Mouse (Mus musculus) urinary bladder, postnatal 36 days (tissue): ENCODE results near the gene Rbm20.

Experiments used
- DNase-seq, 2 experiments: peaks; one replicate each; pipeline ENCODE4 v3.0.0; 2022; ENCODE audit warnings: low spot score in 2 of 2, mixed read lengths in 1 of 2

The Rbm20 gene

DNA sequence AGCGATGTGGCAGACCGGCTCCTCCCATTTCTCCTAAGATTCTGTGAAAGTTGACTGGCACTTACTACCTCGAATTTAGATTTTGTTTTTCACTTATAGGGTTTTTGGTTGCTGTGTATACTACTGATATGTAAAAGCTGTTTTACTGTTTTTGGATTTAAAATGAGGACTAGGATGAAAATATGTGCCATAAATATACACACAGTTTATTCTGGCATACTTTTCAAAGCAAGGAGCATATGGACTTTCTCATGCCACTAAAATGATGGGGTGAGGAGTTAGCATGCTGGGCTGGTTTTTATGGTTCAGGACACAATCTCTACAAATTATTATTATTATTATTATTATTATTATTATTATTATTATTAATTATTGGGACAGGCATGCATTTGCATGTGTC is 133.5 kb downstream of the Rbm20 start:
- no peak for DNase-seq

DNA sequence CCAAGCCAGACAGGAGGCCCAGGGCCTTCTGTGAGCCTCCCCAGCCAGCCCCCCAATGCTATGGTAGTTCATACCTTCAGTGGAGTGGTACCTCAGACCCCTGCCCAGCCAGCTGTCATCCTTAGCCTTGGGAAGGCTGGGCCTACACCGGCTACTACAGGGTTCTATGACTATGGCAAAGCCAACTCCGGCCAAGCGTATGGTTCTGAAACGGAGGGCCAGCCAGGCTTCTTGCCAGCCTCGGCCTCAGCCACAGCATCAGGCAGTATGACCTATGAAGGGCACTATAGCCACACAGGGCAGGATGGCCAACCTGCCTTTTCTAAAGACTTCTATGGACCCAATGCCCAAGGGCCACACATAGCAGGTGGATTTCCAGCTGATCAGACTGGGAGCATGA is 136.5 kb downstream of the Rbm20 start:
- DNase-seq, result no peak

DNA sequence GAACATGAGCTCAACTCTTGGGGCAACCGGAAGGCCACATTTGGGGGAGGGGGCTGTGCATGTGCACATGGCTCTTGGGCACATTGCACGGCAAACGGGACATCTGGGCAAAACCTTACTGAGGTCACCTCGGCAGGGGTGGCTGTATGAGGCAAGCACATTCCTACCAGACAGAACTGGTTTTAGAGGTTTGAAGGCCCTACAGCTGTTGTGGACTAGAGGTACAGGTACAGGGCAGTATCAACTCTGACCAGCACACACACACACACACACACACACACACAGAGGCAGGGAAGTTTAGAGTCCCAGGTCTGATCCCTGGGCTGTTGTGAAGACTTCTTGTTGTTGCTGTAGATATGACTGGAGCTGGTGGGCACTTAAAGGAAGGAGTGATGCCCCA is 138.6 kb downstream of the Rbm20 start:
- no peak for DNase-seq

DNA sequence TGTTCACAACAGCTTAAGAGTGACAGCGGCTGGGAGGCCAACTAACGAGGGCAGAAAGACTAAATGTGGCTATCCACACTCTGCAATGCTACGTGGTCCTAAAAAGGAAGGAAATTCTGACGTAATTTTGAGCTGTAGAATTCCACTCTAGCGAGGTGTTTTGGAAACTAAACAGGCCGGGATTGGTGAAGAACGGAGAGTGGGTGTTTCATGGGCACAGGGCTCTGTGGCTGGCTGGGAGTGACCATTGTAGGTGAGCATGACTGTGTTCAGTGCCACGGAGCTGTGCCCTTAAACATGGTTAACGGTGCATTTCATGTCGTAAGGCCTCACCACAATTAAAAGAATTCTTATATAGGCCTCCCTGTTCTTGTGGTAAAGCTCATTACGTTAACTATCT is 139.1 kb downstream of the Rbm20 start:
- DNase-seq, result no peak

DNA sequence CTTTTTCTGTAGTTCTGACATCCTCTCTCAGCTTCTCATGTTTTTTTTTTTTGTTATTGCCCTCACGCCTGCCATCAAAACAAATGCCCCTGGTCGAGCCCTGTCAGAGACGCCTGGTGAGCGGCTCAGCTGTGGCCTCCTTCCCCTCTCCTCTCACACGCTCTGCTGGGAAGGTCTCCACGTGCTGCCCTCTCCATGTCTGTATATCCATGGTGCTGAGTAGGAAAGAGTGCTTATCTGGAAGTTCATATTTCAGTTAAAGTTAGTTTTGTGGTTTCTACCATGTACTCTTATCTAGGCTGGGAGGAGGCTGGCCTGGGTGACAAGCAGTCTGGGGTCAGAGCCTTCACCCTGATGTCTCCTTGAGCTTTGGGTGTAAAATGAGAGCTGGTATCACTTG is 142.2 kb downstream of the Rbm20 start:
- no peak for DNase-seq

DNA sequence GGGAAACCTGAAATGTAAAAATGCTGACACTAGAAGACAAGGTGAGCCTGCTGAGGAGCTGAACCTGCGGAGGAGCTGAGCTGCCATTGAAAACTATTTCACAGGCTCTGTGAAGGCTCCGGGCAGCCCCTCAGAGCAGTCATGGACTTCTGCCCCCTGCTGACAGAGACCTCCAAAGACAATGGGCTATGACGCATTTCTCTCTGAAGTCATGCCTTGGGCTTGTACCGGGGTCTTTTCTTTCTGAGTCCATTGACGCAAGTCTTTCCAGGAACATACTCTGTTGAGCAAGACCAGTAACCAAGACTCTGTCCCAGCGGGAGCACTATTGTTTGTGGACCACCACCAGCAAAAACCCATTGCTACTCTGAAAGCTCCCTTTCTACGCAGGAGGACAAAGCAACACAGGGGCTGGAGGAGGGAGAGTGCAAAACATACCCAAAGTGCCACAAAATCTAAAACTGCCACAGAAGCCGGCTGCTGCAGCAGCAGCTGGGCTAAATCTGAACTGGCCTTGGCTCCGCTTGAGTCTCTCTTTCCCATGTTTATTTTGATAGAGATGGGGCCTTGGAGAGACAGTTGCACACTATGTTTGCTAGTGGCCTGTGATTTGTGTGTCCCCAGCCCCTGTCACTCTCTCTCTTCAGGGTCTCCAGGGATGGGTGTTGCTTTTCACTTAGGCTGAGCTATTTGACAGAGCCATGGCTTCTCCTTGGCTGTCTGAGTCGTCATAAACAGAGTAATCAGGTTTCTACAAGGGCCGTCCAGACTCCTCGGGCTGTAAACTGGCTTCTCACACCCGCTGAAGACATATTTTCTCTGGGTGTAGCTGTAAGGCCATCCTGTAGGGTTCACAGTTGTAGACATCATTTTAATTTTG is 144.4 kb downstream of the Rbm20 start:
- DNase-seq, result no peak

DNA sequence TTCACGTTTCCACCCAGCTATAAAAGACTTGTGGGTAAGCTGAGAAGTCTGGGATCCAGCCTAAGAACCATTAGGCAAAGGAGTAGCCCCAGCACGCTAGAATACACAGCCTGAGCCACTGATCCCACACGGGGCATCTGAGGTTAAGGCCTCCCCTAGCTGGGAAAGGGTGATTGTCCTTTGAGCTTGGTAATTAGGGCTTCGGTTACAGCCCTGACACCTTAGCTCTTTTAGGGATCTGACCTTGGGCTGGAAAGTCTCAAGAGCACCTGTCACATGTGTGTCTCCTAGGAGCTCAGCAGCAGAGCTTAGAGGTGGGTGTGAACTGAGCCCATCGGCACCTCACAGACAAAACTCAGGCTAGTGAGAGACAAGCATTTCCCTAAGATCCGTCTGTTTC is 146.7 kb downstream of the Rbm20 start:
- DNase-seq, result no peak

DNA sequence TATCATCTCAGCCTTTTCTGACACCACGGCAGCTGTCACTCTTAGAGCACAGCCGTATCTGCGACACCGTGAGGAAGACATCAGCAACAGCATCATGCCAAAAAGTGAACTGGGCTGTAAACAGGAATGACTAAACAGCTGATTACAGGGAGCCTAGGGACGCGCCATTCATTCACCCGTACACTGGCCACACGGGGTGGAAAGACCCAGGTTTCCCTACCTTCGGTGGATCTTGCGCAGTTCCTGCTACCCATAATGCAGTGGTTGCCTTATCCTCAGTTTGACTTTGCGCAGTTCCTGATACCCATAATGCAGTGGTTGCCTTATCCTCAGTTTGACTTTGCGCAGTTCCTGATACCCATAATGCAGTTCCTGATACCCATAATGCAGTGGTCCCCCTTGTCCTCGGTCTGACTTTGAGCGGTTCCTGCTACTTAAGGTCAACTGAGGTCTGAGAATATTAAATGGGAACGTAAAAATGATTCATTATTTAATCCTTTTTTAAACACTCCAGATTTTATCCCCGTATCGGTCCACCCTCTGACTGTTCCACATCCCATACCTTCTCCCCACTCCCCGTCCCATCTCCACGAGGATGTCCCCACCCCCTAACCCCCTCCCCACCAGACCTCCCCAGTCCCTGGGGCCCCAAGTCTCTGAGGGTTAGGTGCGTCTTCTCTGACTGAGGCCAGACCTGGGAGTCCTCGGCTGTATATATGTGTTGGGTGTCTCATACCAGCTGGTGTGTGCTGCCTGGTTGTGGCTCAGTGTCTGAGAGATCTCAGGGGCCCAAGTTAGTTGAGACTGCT is 148.0 kb downstream of the Rbm20 start:
- no peak for DNase-seq

DNA sequence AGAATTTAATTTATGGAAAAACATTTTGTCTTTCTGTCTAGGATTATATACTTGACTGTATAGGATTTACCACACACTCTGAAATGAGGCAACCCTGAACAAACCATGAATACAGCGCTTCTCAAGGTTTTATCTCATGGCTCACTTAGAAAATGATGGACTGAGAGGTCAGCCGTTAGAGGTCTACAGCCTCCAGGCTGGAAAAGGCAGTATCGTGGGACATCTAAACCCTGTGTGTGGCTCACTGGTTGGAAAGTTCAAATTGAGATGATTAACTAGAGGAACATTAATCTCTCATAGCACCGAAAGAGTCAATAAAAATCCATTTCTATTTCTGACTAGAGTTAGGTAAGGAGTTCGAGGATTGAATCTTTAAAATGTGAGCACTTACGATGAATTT is 152.9 kb downstream of the Rbm20 start:
- DNase-seq, result no peak

DNA sequence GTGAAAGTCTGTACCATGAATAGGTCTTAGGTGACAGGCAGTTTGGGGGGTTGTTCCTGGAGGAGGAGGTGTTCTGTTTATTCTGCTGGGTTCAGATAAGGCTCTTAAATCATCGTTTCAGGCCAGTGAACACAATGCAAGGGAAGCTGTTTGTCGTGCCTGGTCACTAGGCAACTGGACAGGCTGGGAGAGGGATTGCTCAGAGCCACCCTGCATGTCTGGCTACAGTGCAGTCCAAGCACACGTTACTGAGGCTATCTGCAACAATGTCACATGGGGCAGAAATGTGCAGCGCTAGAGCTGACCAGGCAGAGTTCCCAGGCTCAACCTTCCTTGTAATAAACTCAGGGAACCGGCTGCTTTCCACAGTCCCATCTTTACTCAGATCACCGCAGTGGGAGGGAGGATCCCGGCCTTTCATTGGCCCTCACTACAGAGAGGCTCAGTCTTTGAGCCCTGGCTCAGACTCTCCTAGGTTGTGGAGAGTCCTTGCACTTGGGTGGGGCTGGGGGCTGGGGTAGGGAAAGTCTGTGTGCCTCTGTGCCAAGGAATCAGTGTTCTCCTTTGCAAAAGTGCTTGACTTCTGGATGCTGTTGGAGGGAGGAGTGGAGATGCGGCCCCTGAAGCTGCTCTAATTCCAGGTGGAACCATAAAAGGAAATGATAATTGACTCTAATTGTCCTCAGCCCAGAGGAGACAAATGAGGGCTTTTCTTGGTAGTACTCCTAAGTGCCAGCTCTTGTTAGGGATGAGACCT is 153.5 kb downstream of the Rbm20 start:
- DNase-seq, result peak in 1 of 2 experiments; percentile 77

DNA sequence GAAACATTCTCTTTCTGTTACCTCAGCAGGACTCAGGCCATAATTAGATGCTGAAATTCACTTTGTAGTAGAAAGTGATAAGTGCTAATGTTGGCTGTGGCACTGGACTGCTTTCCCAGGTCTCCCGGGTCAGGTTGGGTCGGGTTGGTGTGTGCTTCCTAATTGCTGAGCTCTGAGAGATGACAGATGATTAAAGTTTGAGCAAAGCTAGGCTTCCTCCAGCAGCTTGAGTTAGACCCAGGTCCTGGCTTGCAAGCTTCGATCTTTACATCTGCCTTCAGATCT is 154.0 kb downstream of the Rbm20 start:
- DNase-seq, result no peak

DNA sequence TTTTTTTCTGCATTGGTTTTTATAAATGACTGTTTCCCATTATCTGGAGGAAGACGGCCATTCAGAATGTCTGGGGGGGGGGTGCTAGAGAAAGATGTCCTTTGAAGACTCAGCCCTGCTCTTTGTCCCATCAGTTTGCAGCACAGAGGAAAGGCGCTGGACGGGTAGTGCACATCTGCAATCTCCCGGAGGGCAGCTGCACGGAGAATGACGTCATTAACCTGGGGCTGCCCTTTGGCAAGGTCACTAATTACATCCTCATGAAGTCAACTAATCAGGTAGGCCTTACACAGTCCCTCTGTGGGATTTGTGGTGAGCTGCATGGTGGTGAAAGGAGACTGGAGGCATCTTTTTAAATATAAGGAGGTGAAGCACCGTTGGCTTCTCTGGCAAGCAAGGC is 155.4 kb downstream of the Rbm20 start:
- DNase-seq, result no peak

DNA sequence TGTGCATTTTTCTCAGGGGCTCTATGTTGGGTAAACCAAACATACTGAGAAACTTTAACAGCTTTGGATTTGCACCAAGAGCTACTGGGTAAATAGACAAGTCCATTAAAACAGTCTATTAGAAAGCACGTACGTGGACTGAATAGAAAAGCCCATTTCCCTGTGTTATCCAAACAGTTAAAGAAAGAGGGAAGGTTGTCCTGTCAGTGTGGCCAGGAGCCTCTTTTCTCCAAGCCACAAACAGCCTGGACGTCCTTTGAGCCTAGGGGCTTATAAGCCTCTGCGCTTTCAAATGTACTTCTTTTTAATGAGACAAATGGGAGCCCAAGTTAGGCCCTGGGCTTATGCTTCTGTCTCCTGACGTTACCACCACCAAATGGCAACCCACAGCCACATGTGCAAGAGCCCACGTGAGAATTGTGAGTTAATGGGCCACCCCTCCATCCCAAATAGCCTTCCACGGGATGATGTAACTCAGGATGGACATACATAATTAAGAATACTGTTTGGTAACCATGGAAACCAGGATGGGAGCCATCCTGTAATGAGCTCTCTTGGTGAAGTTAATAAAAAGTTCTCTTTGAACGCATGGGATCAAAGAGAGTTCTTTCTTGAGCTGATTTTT is 156.8 kb downstream of the Rbm20 start:
- DNase-seq, result no peak

DNA sequence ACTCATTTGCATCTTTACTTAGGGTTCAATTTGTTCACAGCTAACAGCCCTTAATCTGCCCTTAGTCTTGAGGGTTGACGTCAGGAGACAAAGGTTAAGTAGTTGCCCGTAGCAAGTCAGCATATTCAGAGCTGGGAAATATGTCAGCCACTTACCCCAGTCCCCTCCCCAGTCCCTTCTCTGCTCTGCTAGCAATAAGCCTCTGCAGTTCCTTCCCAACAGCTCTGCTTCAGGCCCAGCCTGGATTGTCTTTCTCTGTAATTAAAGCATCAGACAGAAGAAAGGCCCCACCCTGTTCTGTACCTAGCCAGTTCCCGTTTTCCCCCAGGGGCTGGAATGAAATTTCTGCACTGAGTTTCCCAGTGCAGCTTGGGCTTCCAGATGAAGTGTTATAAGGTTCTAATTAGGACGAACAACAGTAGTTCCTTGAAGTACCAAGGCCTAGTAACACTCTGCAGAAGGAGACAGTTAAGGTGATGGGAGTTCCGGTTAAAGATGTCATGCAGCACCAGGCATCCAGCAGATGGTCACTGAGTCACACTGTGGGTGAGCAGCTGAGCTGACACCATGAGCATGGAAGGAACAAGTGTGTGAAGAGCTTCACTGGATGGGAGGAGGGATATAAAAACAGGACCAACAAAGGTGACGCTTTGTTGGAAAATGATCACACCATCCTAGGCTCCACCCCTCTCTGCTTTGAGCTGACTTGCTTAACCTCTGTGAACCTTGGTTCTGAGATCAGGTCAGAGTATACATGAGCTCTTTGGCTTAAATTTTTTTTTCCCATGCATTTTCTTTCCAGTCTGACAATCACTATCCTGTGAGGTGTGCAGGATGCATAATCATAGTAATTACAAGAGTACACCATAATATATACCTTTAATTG is 159.7 kb downstream of the Rbm20 start:
- DNase-seq, result no peak

DNA sequence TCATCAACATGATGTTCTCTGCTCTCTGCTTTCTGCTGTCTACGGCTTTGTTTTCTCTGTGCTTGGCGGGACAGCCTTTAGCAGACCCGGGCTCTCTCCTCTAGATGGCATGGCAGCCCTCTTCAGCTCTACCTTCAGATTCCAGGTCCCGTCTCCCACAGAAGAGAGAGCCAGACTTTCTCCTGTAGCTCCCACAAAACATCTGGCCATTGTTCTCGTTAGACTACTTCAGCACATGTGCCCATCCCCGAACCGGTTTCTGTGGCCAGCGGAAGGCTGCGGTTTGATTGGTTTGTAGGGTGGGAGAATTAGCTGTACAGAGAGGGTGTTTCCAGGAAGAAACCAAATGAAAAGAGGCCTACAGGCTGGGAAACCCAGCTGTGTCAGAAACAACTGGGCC is 161.7 kb downstream of the Rbm20 start:
- no peak for DNase-seq

DNA sequence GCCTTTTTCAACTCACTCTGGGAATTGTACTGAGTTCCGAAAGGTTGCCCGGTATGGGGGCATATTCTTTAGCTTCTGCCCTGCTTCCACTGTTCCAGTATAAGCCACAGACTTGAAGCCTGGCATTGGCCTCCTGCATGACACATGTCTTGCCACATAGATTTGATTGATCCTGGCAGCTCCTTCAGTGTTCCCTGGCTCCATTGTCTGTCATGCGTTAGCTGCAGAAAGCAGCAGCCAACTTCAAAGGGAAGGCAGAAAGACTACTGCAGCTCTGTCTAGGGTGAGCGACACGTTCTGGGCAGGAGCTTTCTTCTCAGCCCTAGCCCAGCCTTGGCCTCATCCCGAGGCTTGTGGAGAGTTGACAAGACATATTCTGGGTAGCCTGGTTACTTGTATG is 162.7 kb downstream of the Rbm20 start:
- no peak for DNase-seq

DNA sequence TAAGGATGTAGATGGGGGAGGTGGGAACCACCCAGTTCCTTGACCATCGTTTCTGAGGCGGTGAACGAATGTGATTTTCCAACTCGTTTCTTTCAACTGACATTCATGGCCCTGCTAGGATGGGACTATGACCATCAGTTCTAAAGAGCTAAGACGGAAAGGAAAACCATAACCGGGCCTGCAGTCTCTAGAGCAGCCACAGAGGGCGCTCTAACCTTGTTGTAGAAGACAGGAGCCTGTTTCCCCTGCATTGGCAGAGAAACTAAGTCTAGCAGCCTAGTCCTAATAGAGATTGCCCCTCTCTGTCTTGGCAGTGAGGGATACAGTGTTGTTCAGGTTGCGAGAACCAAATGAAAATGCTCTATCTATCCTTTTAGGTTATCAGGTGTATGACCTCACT is 164.8 kb downstream of the Rbm20 start:
- no peak for DNase-seq

DNA sequence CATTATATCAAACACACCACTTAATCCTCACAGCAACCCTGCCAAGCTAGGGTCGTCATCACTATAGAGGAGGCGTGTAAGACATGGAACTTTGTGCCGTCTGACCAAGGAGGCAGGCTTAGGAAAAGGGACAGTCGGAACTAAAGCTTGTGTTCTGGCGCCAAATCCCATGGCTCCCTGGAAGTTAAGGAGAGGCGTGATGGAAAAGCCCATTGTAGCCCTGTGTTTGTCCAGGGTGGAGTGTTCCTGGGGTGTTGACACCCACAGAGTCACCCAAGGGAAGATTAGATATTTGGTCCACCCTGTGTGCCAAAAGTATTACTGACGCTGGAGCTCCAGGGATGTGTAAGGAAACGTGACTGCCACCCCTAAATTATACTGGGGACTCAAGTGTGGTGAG is 166.9 kb downstream of the Rbm20 start:
- no peak for DNase-seq

DNA sequence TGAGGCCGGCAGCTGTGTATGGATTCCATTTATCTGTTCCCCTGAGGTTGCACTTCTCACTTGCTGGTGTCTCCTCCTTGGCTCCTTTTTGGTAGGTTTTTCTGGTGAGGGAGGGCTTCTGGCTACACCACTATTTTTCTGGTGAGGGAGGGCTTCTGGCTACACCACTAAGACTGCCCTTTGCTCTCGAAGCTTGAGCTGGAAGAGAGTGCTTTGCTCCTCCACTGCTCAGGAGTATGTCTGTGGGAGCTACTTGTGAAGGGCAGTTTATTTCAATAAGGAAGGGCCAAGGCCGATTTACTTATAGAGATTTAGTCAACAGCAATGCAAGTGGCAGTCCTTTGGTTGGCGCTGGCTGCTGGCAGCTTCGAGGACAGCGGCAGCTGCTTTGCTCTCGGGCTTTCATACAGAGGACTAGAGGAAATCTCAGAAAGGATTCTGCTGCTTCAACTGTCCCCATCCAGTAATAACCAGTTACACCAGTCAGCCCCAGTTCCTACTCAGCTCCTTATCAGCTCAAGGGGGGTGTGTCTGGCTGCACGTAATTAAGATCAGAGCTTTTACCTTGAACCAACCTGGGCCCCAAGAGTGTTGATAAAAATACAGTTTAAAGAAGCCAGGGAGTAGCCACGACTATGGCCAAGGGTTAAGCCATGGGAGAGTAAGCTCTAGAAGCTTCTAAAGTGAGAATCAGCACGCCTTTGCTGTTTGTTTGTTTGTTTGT is 171.3 kb downstream of the Rbm20 start:
- DNase-seq, result no peak

DNA sequence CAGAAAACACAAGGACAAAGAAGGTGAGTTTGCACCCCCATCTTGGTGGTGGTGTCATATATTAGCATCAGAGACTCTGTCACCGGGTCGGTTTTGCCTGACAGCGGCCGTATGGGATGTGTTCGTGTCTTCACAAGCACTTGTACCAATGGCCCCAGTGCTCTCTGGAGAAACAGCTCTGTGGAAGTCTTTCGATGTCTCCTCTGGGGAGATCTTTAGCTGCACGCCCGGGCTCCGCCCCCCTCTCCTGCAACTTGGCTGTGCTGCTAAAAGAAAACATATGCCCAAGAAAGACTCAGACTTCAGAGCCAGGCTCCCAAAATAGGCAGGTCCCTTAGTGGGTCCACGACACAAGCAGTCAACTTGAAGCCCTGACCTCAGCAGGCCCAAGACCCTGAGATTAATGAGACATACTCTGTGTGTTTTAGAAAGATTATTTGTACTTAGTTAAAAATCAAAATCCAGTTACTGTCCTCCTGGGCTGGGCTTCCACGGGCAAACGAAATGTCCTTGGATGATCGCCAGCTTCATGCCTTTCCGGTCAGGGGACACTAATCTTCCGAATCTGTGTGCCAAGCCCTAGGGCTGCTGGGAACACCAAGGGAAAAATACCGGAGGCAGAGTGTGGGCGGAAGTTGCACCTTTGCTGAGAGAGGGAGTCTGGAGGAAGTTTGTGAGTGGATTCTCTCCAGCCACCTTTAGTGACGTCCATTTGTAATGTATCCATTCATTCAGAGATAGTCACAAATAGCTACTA is 173.2 kb downstream of the Rbm20 start:
- DNase-seq, result peak; percentile 73 to 86
